ENCODE assay signal across 18 mouse cellular contexts in the genomic region with DNA sequence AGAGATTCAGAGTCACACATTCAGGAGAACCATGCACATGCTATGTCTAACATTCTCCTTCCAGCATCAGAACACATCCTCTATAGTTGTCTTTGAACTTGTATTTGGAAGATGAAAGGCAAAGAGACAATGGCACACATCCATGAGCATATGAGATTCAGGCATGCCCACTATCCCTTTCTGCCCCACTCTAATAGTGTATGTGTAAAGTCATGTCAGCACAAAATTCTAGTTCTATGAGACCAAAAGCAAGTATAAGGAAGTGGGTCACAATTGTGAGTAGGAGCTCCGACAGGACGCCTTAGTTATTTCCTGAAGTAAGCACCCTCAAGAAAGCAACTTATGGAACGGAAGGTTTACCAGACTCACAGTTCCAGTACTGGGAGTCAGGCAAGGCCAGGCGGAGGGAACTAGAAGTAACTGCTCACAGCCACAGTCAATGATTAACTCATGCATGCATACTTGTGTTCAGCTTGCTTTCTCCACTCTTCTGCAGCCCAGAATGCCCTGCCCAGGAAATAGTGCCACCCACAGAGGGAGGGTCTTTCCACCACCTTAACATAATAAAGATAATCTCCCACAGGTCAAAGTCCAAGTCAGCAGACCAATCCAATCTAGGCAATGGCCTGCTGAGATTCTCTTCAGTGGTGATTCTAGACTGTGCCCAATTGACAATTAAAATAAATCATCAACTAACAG.
DNase-seq lines count a peak whose midpoint lies in the region; ATAC-seq and TF ChIP-seq lines count a peak whose summit lies in the region.
"Had no signal": no experiment of that assay in that cellular context is flagged by ENCODE, and none has a peak within 500 bp of the region (broad histone marks: within the 10 kb centered on the region; RNA-seq: fewer than 3 reads in every experiment).

No protein-coding gene starts in this region.

- peak; percentile 25; the same call in 1 of the 2 replicates for ATAC-seq in lung, postnatal 0 days
- peak; percentile 98 for ATAC-seq in intestine, postnatal 0 days
- ATAC-seq in stomach, embryonic 16.5 days (ENCODE audit: insufficient read depth, low FRiP score): peak; percentile 96
- no peak for ATAC-seq in midbrain, embryonic 14.5 days (ENCODE audit: low FRiP score, low TSS enrichment)
- ATAC-seq: forebrain, embryonic 16.5 days; hindbrain, postnatal 0 days had no signal

- no peak for TF ChIP-seq CTCF in lung, postnatal 0 days (IDR thresholded peaks at IDR 0.05)
- TF ChIP-seq CTCF in lung, adult 2 months (IDR thresholded peaks at IDR 0.05; ENCODE audit: insufficient read depth, low read length): no peak
- no peak for TF ChIP-seq CTCF in intestine, postnatal 0 days (IDR thresholded peaks at IDR 0.05; ENCODE audit: low read depth)

- intact Hi-C loops in left cerebral cortex, postnatal 10 days (cut with DNase I): no loop called here

- WGBS in lung, postnatal 0 days: 56% methylated on average over 4 of the region's 4 CpGs
- 62% methylated on average over 4 of the region's 4 CpGs for WGBS in lung, adult 2 months
- WGBS in intestine, postnatal 0 days: 39% methylated on average over 4 of the region's 4 CpGs
- WGBS in stomach, embryonic 16.5 days: 64% methylated on average over 4 of the region's 4 CpGs
- WGBS in midbrain, embryonic 14.5 days: 96% methylated on average over 4 of the region's 4 CpGs

- no peak overlapping the region for H3K9ac ChIP-seq in lung, postnatal 0 days (replicated peaks; ENCODE audit: low read depth)
- H3K9ac ChIP-seq in intestine, postnatal 0 days (ENCODE audit: low read depth, low read length): no peak overlapping the region
- H3K9ac ChIP-seq in stomach, embryonic 16.5 days (ENCODE audit: low read length): no peak overlapping the region
- no peak overlapping the region for H3K9ac ChIP-seq in midbrain, embryonic 14.5 days (replicated peaks; ENCODE audit: low read length)
- H3K9ac ChIP-seq: limb, embryonic 13.5 days; neural tube, embryonic 13.5 days had no signal

- no peaks in the 10 kb centered on the region for H3K9me3 ChIP-seq in lung, postnatal 0 days (ENCODE audit: low read length)
- H3K9me3 ChIP-seq in intestine, postnatal 0 days (ENCODE audit: control insufficient read depth): no peaks in the 10 kb centered on the region
- H3K9me3 ChIP-seq in stomach, embryonic 16.5 days (replicated peaks; ENCODE audit: control insufficient read depth, low read length): no peaks in the 10 kb centered on the region
- H3K9me3 ChIP-seq in midbrain, embryonic 14.5 days (ENCODE audit: control insufficient read depth, low read length): no peaks in the 10 kb centered on the region
- H3K9me3 ChIP-seq: limb, embryonic 13.5 days; neural tube, embryonic 13.5 days had no signal

- H3K4me3 ChIP-seq in lung, postnatal 0 days (ENCODE audit: low read depth, low read length): no peak overlapping the region
- H3K4me3 ChIP-seq in lung, adult 2 months (replicated peaks; ENCODE audit: extremely low read depth, low read depth, low read length): no peak overlapping the region
- no peak overlapping the region for H3K4me3 ChIP-seq in intestine, postnatal 0 days (ENCODE audit: low read depth, low read length)
- no peak overlapping the region for H3K4me3 ChIP-seq in stomach, embryonic 16.5 days (replicated peaks; ENCODE audit: low read length)
- no peak overlapping the region for H3K4me3 ChIP-seq in midbrain, embryonic 14.5 days (replicated peaks; ENCODE audit: low read depth, low read length)
- H3K4me3 ChIP-seq: heart, embryonic 10.5 days; limb, embryonic 13.5 days; neural tube, embryonic 13.5 days had no signal

- no peak overlapping the region for H3K27ac ChIP-seq in lung, postnatal 0 days (ENCODE audit: low read length)
- H3K27ac ChIP-seq in intestine, postnatal 0 days (ENCODE audit: low read depth, low read length): no peak overlapping the region; the same call in 1 of the 2 replicates
- H3K27ac ChIP-seq in stomach, embryonic 16.5 days (ENCODE audit: low read length): no peak overlapping the region
- H3K27ac ChIP-seq in midbrain, embryonic 14.5 days (replicated peaks; ENCODE audit: low read depth, low read length): no peak overlapping the region
- H3K27ac ChIP-seq: heart, embryonic 10.5 days; hindbrain, postnatal 0 days; limb, embryonic 13.5 days; macrophage; neural tube, embryonic 13.5 days had no signal

- no peaks in the 10 kb centered on the region for H3K27me3 ChIP-seq in lung, postnatal 0 days (replicated peaks; ENCODE audit: insufficient read depth, low read length)
- H3K27me3 ChIP-seq in intestine, postnatal 0 days (replicated peaks; ENCODE audit: control insufficient read depth, insufficient read depth, low read length): no peaks in the 10 kb centered on the region
- no peaks in the 10 kb centered on the region for H3K27me3 ChIP-seq in stomach, embryonic 16.5 days (ENCODE audit: control insufficient read depth, insufficient read depth, low read length)
- no peaks in the 10 kb centered on the region for H3K27me3 ChIP-seq in midbrain, embryonic 14.5 days (ENCODE audit: control insufficient read depth, insufficient read depth, low read length)
- H3K27me3 ChIP-seq: limb, embryonic 13.5 days; neural tube, embryonic 13.5 days had no signal

- no peaks in the 10 kb centered on the region for H3K36me3 ChIP-seq in lung, postnatal 0 days (ENCODE audit: insufficient read depth, low read length)
- H3K36me3 ChIP-seq in intestine, postnatal 0 days (ENCODE audit: control insufficient read depth, insufficient read depth): no peaks in the 10 kb centered on the region
- H3K36me3 ChIP-seq in stomach, embryonic 16.5 days (ENCODE audit: control insufficient read depth, insufficient read depth, low read length): no peaks in the 10 kb centered on the region
- no peaks in the 10 kb centered on the region for H3K36me3 ChIP-seq in midbrain, embryonic 14.5 days (ENCODE audit: control insufficient read depth, insufficient read depth, low read length)
- H3K36me3 ChIP-seq: heart, embryonic 10.5 days; limb, embryonic 13.5 days; neural tube, embryonic 13.5 days had no signal

- peak; percentile 7 for DNase-seq in lung, postnatal 0 days (ENCODE audit: low spot score)
- DNase-seq in lung, adult 2 months: no peak
- peak; percentile 61 for DNase-seq in kidney, postnatal 10 days
- DNase-seq in midbrain, embryonic 14.5 days: no peak
- no peak for DNase-seq in left cerebral cortex, postnatal 10 days (ENCODE audit: extremely low spot score in 1 of 2, low spot score in 2 of 2)
- no peak for DNase-seq in layer of hippocampus, adult 9-10 months (ENCODE audit: low spot score)
- DNase-seq: cerebellum, adult 2 months; gastrocnemius, postnatal 25 days; layer of hippocampus, postnatal 36 days; thymus, adult 2 months had no signal

- no peak for TF ChIP-seq EP300 in lung, postnatal 0 days (IDR thresholded peaks at IDR 0.05)

- H3K4me1 ChIP-seq in lung, postnatal 0 days (ENCODE audit: insufficient read depth, low read depth, low read length): no peaks in the 10 kb centered on the region
- peaks cover 2% of the 10 kb centered on the region; the same call in 1 of the 2 replicates for H3K4me1 ChIP-seq in lung, adult 2 months (ENCODE audit: control insufficient read depth, insufficient read depth, low read length)
- no peaks in the 10 kb centered on the region for H3K4me1 ChIP-seq in intestine, postnatal 0 days (replicated peaks; ENCODE audit: control insufficient read depth, insufficient read depth, low read length)
- H3K4me1 ChIP-seq in stomach, embryonic 16.5 days (ENCODE audit: control insufficient read depth, insufficient read depth, low read length): no peaks in the 10 kb centered on the region
- no peaks in the 10 kb centered on the region for H3K4me1 ChIP-seq in midbrain, embryonic 14.5 days (ENCODE audit: control insufficient read depth, insufficient read depth, low read length)
- H3K4me1 ChIP-seq: heart, embryonic 10.5 days; neural tube, embryonic 13.5 days had no signal

- no peak overlapping the region for H3K4me2 ChIP-seq in lung, postnatal 0 days (replicated peaks; ENCODE audit: low read depth, low read length)
- H3K4me2 ChIP-seq in intestine, postnatal 0 days (replicated peaks; ENCODE audit: low read depth): no peak overlapping the region
- H3K4me2 ChIP-seq in stomach, embryonic 16.5 days (ENCODE audit: low read depth, low read length): no peak overlapping the region
- no peak overlapping the region for H3K4me2 ChIP-seq in midbrain, embryonic 14.5 days (ENCODE audit: low read length)
- H3K4me2 ChIP-seq: limb, embryonic 13.5 days; neural tube, embryonic 13.5 days had no signal

- no peak for TF ChIP-seq POLR2A in lung, adult 2 months (IDR thresholded peaks at IDR 0.05; ENCODE audit: borderline replicate concordance, extremely low read depth, low read depth, low read length)

Comparison
In these comparisons a context has a peak if more than half of its experiments do, and no peak if none do; other contexts are left out.
1. DNase-seq: peak in lung, postnatal 0 days (single experiment) and kidney, postnatal 10 days (single experiment); none in lung, adult 2 months (single experiment), midbrain, embryonic 14.5 days (single experiment), left cerebral cortex, postnatal 10 days (0 of 2) and layer of hippocampus, adult 9-10 months (single experiment).